In the genomic region with DNA sequence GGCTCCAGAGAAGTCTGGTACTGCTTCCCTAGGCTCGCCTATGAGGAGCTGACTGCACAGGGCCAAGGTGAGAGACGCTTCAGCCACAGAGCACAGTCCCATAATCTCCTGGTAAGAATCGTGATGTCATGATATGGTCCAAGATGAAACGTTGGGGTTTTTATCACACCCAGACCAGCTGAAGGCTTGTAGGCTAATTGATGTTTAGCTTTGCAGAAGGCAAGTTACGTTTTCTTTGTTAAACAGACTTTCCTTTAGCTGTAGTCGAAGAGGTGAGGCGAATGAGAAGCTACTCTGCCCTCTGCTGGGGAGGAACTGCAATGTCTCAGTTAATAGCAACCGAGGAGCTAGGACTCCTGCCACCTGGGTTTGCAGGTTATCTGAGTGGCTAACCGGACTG, we compare ENCODE assay signal across 8 mouse cellular contexts. TPM values are rescaled to one million over a fixed set of nuclear protein-coding genes. Genes with fewer than 3 reads are reported as not detected.
DNase-seq lines count a peak whose midpoint lies in the region; ATAC-seq lines count a peak whose summit lies in the region.

No protein-coding gene starts in this region.

- H3K4me3 ChIP-seq in heart, embryonic 11.5 days (ENCODE audit: low read depth, low read length): no peak overlapping the region
- H3K4me3 ChIP-seq in limb, embryonic 13.5 days: no peak overlapping the region
- no peak overlapping the region for H3K4me3 ChIP-seq in midbrain, embryonic 14.5 days (replicated peaks; ENCODE audit: low read depth, low read length)

- WGBS in heart, embryonic 11.5 days (ENCODE audit: insufficient replicate concordance): 40% methylated on average over 9 of the region's 9 CpGs
- WGBS in limb, embryonic 13.5 days: 38% methylated on average over 9 of the region's 9 CpGs
- WGBS in midbrain, embryonic 14.5 days: 52% methylated on average over 9 of the region's 9 CpGs

- H3K9me3 ChIP-seq in heart, embryonic 11.5 days (replicated peaks; ENCODE audit: control insufficient read depth, low read length): no peaks in the 10 kb centered on the region
- H3K9me3 ChIP-seq in limb, embryonic 13.5 days: no peaks in the 10 kb centered on the region
- no peaks in the 10 kb centered on the region for H3K9me3 ChIP-seq in midbrain, embryonic 14.5 days (ENCODE audit: control insufficient read depth, low read length)

- DNase-seq in heart, adult 18-20 months: peak; percentile 49 to 60
- peak; percentile 13 for DNase-seq in NIH3T3 (ENCODE audit: low read depth)
- DNase-seq in embryo, embryonic 9.5 days (ENCODE audit: extremely low spot score): peak; percentile 49
- peak; percentile 57 for DNase-seq in hindlimb bud, embryonic 11.5 days (ENCODE audit: extremely low spot score, low read depth, low spot score)
- peak; percentile 88 for DNase-seq in midbrain, embryonic 14.5 days
- peak; percentile 63 to 81 for DNase-seq in spleen, postnatal 4 days (ENCODE audit: low spot score in 2 of 2)

- H3K9ac ChIP-seq in heart, embryonic 11.5 days (ENCODE audit: low read depth, low read length): no peak overlapping the region
- no peak overlapping the region for H3K9ac ChIP-seq in limb, embryonic 13.5 days
- H3K9ac ChIP-seq in midbrain, embryonic 14.5 days (replicated peaks; ENCODE audit: low read length): no peak overlapping the region

- no peak for ATAC-seq in heart, embryonic 11.5 days (replicated peaks; ENCODE audit: insufficient number of reproducible peaks, low FRiP score, low TSS enrichment)
- peak; percentile 38; the same call in 1 of the 2 replicates for ATAC-seq in limb, embryonic 13.5 days (ENCODE audit: low FRiP score, low read depth)
- no peak for ATAC-seq in midbrain, embryonic 14.5 days (ENCODE audit: low FRiP score, low TSS enrichment)

- H3K27me3 ChIP-seq in heart, embryonic 11.5 days (ENCODE audit: control insufficient read depth, insufficient read depth, low read length): no peaks in the 10 kb centered on the region
- no peaks in the 10 kb centered on the region for H3K27me3 ChIP-seq in limb, embryonic 13.5 days
- no peaks in the 10 kb centered on the region for H3K27me3 ChIP-seq in midbrain, embryonic 14.5 days (ENCODE audit: control insufficient read depth, insufficient read depth, low read length)

- 0 out of 2 replicates have a peak, but pooled peaks cover 2% of the 10 kb centered on the region for H3K4me1 ChIP-seq in heart, embryonic 11.5 days (ENCODE audit: control insufficient read depth, insufficient read depth, low read length)
- H3K4me1 ChIP-seq in limb, embryonic 13.5 days: peaks cover 8% of the 10 kb centered on the region
- H3K4me1 ChIP-seq in midbrain, embryonic 14.5 days (ENCODE audit: control insufficient read depth, insufficient read depth, low read length): no peaks in the 10 kb centered on the region

- H3K36me3 ChIP-seq in heart, embryonic 11.5 days (ENCODE audit: control insufficient read depth, insufficient read depth, low read length): no peaks in the 10 kb centered on the region
- no peaks in the 10 kb centered on the region for H3K36me3 ChIP-seq in limb, embryonic 13.5 days
- no peaks in the 10 kb centered on the region for H3K36me3 ChIP-seq in midbrain, embryonic 14.5 days (ENCODE audit: control insufficient read depth, insufficient read depth, low read length)

- no peak overlapping the region for H3K4me2 ChIP-seq in heart, embryonic 11.5 days
- no peak overlapping the region for H3K4me2 ChIP-seq in limb, embryonic 13.5 days (replicated peaks)
- no peak overlapping the region for H3K4me2 ChIP-seq in midbrain, embryonic 14.5 days (ENCODE audit: low read length)

- no peak overlapping the region for H3K27ac ChIP-seq in heart, embryonic 11.5 days (ENCODE audit: low read depth, low read length)
- no peak overlapping the region for H3K27ac ChIP-seq in limb, embryonic 13.5 days
- no peak overlapping the region for H3K27ac ChIP-seq in midbrain, embryonic 14.5 days (replicated peaks; ENCODE audit: low read depth, low read length)

RNA-seq across cellular contexts. Expression of a gene that starts 15.8 kb away (rescaled TPM):
- under 1 TPM; 0.17 to 0.28 TPM for total RNA-seq in heart, adult 18-20 months (2021)
- 0.44 and 0.77 TPM in 2 replicates for polyA plus RNA-seq in heart, embryonic 11.5 days (2014; fragmentation: Nextera tagmentation; extraction: Ambion mirVana)
- polyA plus RNA-seq in limb, embryonic 13.5 days (2015; fragmentation: Nextera tagmentation; extraction: Ambion mirVana): 3.1 and 4.4 TPM in 2 replicates
- polyA plus RNA-seq in midbrain, embryonic 14.5 days (2014; fragmentation: Nextera tagmentation; extraction: Ambion mirVana): 76.5 and 93.5 TPM in 2 replicates

RNA-seq across cellular contexts. Expression of a gene that starts 38.0 kb away (rescaled TPM):
- total RNA-seq in heart, adult 18-20 months (2021): 1 to 10 TPM; 2.4 to 2.6 TPM
- 1.7 and 1.9 TPM in 2 replicates for polyA plus RNA-seq in heart, embryonic 11.5 days (2014; fragmentation: Nextera tagmentation; extraction: Ambion mirVana)
- 1.9 and 2.3 TPM in 2 replicates for polyA plus RNA-seq in limb, embryonic 13.5 days (2015; fragmentation: Nextera tagmentation; extraction: Ambion mirVana)
- 1.2 and 1.9 TPM in 2 replicates for polyA plus RNA-seq in midbrain, embryonic 14.5 days (2014; fragmentation: Nextera tagmentation; extraction: Ambion mirVana)

RNA-seq across cellular contexts. Expression of a gene that starts 45.9 kb away (rescaled TPM):
- total RNA-seq in heart, adult 18-20 months (2021): under 1 TPM; 0.55 to 0.75 TPM
- polyA plus RNA-seq in heart, embryonic 11.5 days (2014; fragmentation: Nextera tagmentation; extraction: Ambion mirVana): 6.8 and 7.3 TPM in 2 replicates
- 0.10 and 0.14 TPM in 2 replicates for polyA plus RNA-seq in limb, embryonic 13.5 days (2015; fragmentation: Nextera tagmentation; extraction: Ambion mirVana)
- 0.18 and 0.39 TPM in 2 replicates for polyA plus RNA-seq in midbrain, embryonic 14.5 days (2014; fragmentation: Nextera tagmentation; extraction: Ambion mirVana)

Comparison
In these comparisons a context has a peak if more than half of its experiments do, and no peak if none do; other contexts are left out.
1. DNase-seq: peak in every context shown above with its lines; median percentile 88 in midbrain, embryonic 14.5 days; 72 in spleen, postnatal 4 days; 57 in hindlimb bud, embryonic 11.5 days; 54 in heart, adult 18-20 months; 49 in embryo, embryonic 9.5 days; 13 in NIH3T3.
2. RNA of a gene that starts 15.8 kb away (polyA plus RNA-seq): 76.5 to 93.5 TPM in midbrain, embryonic 14.5 days; 3.1 to 4.4 TPM in limb, embryonic 13.5 days and 0.44 to 0.77 TPM in heart, embryonic 11.5 days; every median in the first group is over 10 times any median in the second.